Mouse (Mus musculus) liver, postnatal 0 days (tissue): ENCODE measurements around the gene Gm340.

Experiments
- CTCF ChIP-seq: sonication (generic); IDR thresholded peaks from 2 replicates; pipeline ENCODE4 v1.5.1; 2016; ENCODE audit warnings: antibody characterized with exemption, low read depth
- EP300 ChIP-seq: IDR thresholded peaks from 2 replicates; pipeline ENCODE4 v1.6.1; 2016; ENCODE audit warnings: antibody characterized with exemption, low read depth, mild to moderate bottlenecking

- TF ChIP-seq CTCF: no peak
- TF ChIP-seq EP300: no peak
Observed at GRCm38 (mm10) chr19:41611683-41612082, 29.5 kb downstream of the Gm340 start.
